Mouse (Mus musculus): ENCODE data around the gene Fbxl17.

Fbxl17 gene

DNA sequence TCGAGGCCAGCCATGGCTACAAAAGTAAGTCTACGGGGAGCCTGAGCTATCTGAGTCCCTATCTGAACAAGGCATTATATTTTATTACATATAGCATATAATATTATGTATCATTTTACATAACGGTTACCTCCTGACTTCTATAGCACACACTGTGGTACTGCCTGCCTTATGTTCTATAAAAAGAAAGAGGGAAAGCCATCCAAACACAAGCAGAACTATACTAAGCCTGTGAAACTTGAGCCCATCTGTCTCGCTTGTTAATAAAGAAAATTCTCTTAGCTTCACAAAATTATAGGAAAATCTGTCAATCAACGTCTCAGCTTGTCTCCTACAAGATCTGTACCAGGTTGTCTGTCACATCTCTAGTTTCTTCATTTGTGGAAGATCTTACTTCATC is 173.6 kb downstream of the Fbxl17 start:
- DNase-seq: no peak

DNA sequence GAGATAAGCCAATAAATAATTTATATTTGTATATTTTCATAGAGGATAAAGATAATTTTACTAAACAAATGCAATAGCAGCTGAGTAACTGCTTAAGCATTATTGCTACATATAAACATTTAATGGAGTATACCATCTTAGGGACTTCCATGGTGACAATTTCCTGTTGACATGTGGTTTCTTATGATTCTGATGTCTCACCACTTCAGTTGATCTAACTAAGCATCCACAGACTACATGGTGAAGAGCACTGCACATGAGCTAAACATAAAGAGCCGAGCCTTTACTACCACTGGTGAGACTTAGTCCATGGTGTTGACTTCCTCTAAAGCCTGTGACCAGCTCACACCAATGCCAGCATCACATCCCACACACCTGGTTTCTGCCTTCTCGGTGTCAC is 175.1 kb downstream of the Fbxl17 start:
- no peak for DNase-seq

DNA sequence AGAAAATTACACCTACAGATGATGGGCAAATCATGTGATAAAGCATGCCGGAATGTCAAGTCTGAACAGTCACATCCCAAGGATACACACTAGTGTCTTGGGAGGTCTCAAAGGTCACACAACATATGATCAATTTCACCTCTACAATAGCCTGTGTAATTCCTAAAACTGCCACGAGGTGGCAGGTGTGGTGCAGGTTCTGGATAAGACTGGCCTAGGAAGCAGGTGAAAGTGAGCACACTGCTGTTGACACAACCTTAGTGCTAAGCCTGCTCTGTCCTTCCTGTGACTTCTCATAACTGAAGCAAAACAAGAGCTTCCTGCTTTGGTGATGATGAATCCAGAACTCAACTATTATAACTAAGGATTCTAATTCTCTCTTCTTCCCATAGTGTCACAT is 175.8 kb downstream of the Fbxl17 start:
- peak; percentile 83 for DNase-seq

- no peak for DNase-seq
These were observed 177.0 kb downstream of the Fbxl17 start for GRCm38 (mm10) chr17:63322846-63323245.

GRCm38 (mm10) chr17:63321290-63321689 is 178.5 kb downstream of the Fbxl17 start:
- DNase-seq: no peak

- DNase-seq: no peak
These were observed 182.3 kb downstream of the Fbxl17 start for GRCm38 (mm10) chr17:63317518-63317917.

- no peak for DNase-seq
These were observed 184.0 kb downstream of the Fbxl17 start for GRCm38 (mm10) chr17:63315646-63316480.

DNA sequence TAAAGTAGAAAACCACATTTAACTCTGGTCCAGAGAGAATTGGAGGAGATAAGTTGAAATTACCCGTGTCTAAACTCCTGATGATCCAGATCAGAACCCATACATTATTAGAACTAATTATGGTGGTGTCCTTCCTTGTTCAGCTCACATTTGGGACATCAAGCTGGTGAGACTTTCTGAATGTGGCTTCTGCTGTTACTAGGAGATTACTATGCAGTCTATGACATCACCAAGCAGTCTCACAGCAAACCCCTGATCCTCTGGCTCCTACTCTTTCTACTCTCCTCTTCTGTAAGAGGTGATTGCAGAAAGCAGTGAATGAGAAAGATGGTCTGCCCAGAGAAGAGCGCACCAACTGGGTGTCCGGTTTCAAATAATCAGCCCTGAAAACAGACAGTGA is 187.0 kb downstream of the Fbxl17 start:
- DNase-seq: no peak

GRCm38 (mm10) chr17:63312330-63312729 is 187.5 kb downstream of the Fbxl17 start:
- no peak for DNase-seq

DNA sequence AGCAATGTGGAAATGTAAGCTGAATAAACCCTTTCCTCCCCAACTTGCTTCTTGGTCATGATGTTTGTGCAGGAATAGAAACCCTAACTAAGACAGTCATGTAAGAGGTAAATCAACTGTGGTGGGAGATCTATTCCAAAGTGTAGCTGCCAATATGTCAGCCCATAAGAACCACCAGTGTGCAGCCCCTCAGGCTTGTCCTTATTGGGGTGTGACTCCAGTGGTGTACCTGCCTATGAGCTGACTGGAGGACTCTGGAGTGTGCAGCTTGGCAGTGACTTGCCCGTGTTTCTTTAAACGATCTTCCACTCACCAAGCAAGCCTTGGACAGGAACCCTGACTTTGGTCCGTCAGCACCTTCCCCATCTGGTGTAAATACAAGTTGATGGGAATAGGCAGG is 188.2 kb downstream of the Fbxl17 start:
- DNase-seq: no peak

- DNase-seq: no peak
These were observed 189.8 kb downstream of the Fbxl17 start for GRCm38 (mm10) chr17:63310021-63310420.

- no peak for DNase-seq
These were observed 196.0 kb downstream of the Fbxl17 start for GRCm38 (mm10) chr17:63303862-63304261.

DNA sequence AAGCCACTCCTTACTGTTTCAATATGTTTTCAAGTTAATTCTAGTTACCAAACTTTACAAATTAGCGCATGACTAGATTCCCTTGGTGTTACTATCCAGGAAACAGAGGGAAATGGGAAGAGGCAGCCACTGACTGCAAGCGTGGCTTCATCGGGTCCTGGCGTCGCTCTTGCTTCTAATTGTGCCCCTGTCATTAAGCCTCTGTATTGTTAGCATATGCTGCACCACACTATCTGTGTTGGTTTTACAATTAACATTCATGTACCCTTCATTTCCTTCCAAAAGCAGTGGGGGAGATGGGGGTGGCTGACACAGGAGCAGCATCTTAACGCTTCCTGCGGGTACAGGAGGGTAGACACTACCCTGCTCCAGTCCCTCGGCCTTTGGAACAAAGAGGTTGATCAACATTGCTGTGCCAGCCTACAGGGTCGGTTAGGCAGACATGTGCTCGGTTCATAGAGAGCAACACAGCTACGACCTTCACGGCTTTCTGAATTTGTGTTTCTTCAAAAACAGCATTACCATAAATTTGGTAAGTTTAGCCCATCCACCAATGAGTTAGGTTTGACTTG is 197.9 kb downstream of the Fbxl17 start:
- no peak for DNase-seq

- no peak for DNase-seq
These were observed 204.3 kb downstream of the Fbxl17 start for GRCm38 (mm10) chr17:63295471-63295870.

- DNase-seq: no peak
These were observed 204.9 kb downstream of the Fbxl17 start for GRCm38 (mm10) chr17:63294961-63295360.

DNA sequence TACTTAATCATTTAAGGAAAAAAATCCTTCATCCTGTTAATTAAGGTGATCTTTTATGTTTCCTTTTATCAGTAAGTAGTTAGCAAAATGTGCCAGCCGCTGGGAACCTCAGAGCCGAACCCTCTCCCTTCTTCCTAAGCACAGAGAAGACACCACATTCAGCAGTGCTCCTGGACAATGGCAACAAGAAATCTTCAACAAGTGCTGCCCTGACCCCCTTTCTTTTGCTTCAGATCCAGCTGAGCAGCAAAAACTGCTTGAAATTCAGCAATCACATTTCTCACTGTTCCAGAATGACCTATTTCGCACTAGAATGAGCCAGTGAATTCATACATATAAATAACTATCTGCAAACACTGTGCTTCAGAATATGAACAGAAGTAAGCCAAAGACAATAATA is 205.8 kb downstream of the Fbxl17 start:
- no peak for DNase-seq

- DNase-seq: no peak
These were observed 210.4 kb downstream of the Fbxl17 start for GRCm38 (mm10) chr17:63289317-63289913.

GRCm38 (mm10) chr17:63288850-63289249 is 211.0 kb downstream of the Fbxl17 start:
- DNase-seq: no peak

DNA sequence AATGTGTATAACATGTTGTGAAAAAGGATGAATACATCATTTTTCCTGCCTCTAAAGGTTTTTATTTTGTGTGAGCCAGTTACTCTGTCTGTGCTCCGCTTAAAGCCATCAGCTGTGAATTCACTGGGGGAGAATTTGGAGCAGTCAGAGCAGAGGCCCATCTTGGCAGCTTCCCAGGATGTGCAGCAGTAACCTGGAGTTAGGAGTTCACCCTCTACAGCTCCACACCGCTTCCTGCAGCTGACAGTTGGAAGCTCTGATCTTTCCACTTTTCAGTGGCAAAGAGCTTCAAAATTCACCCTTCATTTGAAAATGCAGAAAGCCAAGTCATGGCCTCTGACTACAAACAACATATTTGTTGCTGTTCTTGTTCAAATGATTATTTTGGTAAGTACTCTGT is 212.4 kb downstream of the Fbxl17 start:
- peak; percentile 50 for DNase-seq

DNA sequence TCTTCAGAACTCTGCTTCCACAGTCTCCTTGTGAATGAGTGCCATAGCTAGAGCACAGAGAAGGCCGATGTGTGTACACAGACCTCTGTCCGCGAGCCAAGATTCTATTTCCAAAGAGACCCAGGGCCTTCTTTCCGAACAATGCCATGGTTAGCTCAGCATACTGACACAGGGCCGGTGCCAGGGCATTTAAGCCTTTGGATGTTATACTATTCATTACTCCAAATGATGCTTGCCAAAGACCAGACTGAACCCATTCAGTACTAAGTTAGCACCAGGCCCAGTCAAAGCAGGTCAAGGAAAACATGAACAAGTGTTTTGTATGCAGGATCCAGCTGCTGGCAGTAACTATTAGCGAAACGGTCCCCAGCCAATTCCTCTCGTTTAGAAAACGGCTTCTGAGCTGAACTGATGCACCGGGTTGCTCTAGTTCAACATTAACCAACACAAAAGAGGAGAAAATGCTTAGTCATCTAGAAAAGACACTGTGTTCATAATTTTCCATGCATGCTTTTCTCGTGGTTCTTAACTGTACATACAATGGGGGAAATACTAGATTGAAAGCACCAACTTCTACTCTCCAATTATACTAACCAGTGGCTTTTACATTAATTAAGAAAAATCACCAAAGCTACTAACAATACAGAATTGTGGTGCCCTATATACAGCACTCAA is 214.4 kb downstream of the Fbxl17 start:
- peak; percentile 73 for DNase-seq

- no peak for DNase-seq
These were observed 215.7 kb downstream of the Fbxl17 start for GRCm38 (mm10) chr17:63284074-63284473.

GRCm38 (mm10) chr17:63282004-63282403 is 217.8 kb downstream of the Fbxl17 start:
- no peak for DNase-seq

- no peak for DNase-seq
These were observed 218.8 kb downstream of the Fbxl17 start for GRCm38 (mm10) chr17:63280990-63281389.

- peak; percentile 66 for DNase-seq
These were observed 220.7 kb downstream of the Fbxl17 start for GRCm38 (mm10) chr17:63279144-63279543.

Data from kidney, adult 9 months (tissue).